ENCODE assay signal across 22 mouse cellular contexts in the genomic region with DNA sequence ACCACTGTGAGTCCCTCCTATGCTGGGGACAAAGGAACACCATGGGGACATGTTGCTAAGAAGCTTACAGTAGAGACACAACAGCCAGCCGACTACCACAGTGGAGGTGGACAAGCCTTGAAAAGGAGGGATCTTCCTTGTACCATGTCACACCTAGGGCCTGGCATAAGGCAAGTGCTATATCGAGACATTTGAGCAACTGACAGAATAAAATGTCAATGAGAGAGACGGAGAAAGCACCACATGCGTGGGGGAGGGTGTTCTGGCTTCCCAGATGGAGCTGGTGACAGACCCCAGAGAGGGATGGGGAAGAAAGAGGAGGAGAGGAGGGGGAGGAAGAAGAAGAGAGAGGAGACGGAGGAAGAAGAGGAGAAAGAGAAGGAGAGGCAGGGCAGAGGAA.
A peak's percentile ranks its signal among the peaks of the same experiment; 100 is the strongest.
DNase-seq lines count a peak whose midpoint lies in the region; ATAC-seq lines count a peak whose summit lies in the region.
"Had no signal": no experiment of that assay in that cellular context is flagged by ENCODE, and none has a peak within 500 bp of the region (broad histone marks: within the 10 kb centered on the region; RNA-seq: fewer than 3 reads in every experiment).

No protein-coding gene starts in this region.

- no peak overlapping the region for H3K4me2 ChIP-seq in neural tube, embryonic 15.5 days
- H3K4me2 ChIP-seq: heart, embryonic 15.5 days; liver, embryonic 11.5 days had no signal

- H3K4me1 ChIP-seq in neural tube, embryonic 15.5 days, result peaks cover 36% of the 10 kb centered on the region
- H3K4me1 ChIP-seq: heart, embryonic 15.5 days; megakaryocyte, embryonic 14.5 days had no signal

- no peaks in the 10 kb centered on the region for H3K27me3 ChIP-seq in neural tube, embryonic 15.5 days (replicated peaks)
- H3K27me3 ChIP-seq: heart, embryonic 15.5 days had no signal

- H3K36me3 ChIP-seq in neural tube, embryonic 15.5 days, result no peaks in the 10 kb centered on the region
- H3K36me3 ChIP-seq: heart, embryonic 15.5 days had no signal

- no peak overlapping the region for H3K9ac ChIP-seq in neural tube, embryonic 15.5 days (replicated peaks)
- H3K9ac ChIP-seq: heart, embryonic 15.5 days had no signal

- H3K4me3 ChIP-seq in neural tube, embryonic 15.5 days (replicated peaks), result no peak overlapping the region
- H3K4me3 ChIP-seq: heart, embryonic 15.5 days; megakaryocyte, embryonic 14.5 days had no signal

- H3K27ac ChIP-seq in neural tube, embryonic 15.5 days (replicated peaks), result peak overlapping the region; percentile 80
- H3K27ac ChIP-seq: heart, embryonic 15.5 days had no signal

- ATAC-seq in frontal cortex, adult (ENCODE audit: low TSS enrichment), result peak; percentile 31; the same call in 1 of the 2 replicates
- ATAC-seq in neural tube, embryonic 15.5 days (ENCODE audit: low FRiP score), result no peak

- 62% methylated on average over 5 of the region's 5 CpGs for WGBS in neural tube, embryonic 15.5 days

- no peak for DNase-seq in frontal cortex, postnatal 14 days (ENCODE audit: low spot score in 2 of 2)
- DNase-seq in layer of hippocampus, adult 9-11 months, result peak; percentile 51
- no peak for DNase-seq in layer of hippocampus, adult 9-10 months (ENCODE audit: low spot score)
- DNase-seq in right cerebral cortex, adult 18-20 months, result peak; percentile 52
- DNase-seq in right cerebral cortex, postnatal 14 days, result no peak
- no peak for DNase-seq in testis, postnatal 14 days (ENCODE audit: low spot score)
- DNase-seq: adrenal gland, postnatal 14 days; cerebellum, adult 11-12 months; cerebellum, postnatal 25 days; gastrocnemius, postnatal 36 days; heart, postnatal 4 days; kidney, adult 8-10 months; kidney, postnatal 36 days; lung, adult 18-20 months; lung, postnatal 14 days; retina, postnatal 1 day; thymus, postnatal 25 days had no signal

- no peaks in the 10 kb centered on the region for H3K9me3 ChIP-seq in neural tube, embryonic 15.5 days (replicated peaks)
- H3K9me3 ChIP-seq: heart, embryonic 15.5 days had no signal

Comparison
In these comparisons a context has a peak if more than half of its experiments do, and no peak if none do; other contexts are left out.
1. DNase-seq: peak in layer of hippocampus, adult 9-11 months (single experiment) and right cerebral cortex, adult 18-20 months (single experiment); none in frontal cortex, postnatal 14 days (0 of 2), layer of hippocampus, adult 9-10 months (single experiment), right cerebral cortex, postnatal 14 days (single experiment) and testis, postnatal 14 days (single experiment).